Mouse (Mus musculus) skeletal muscle tissue, postnatal 0 days (tissue): ENCODE data around the gene Ccdc185. TPM values are rescaled to one million over a fixed set of nuclear protein-coding genes. Genes with fewer than 3 reads are reported as not detected.

Experiments used
- polyA plus RNA-seq: library from polyadenylated mRNA; unstranded; fragments of >200 nt; fragmentation: Nextera tagmentation; extraction: Ambion mirVana; gene quantifications from 2 replicates; pipeline ENCODE4 v1.2.1, GENCODE M21; 2015

The Ccdc185 gene
- polyA plus RNA-seq: not detected in 2 replicates

DNA sequence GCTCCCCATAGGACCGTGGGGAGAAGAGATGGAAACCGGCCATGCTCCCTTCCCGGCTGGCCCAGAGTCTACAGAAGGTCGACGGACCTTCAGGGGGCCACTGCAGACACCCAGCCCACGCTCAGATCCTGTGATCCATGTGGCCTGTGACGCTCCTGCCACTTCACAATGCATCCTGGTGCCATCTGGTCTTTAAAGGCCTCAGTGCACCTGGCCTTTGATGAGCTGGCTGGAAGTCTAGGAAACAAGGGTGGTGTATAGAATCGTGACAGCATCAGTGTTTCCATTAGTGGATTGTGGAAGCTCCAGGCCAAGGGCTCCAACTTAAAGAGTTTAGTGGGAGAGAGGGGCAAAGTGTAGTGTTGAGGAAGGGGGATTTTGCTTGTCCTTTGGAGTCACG, at the start of gene Ccdc185:
Gene Ccdc185 (minus strand): TSS at position 101 of the 400 bp plus-strand sequence.

DNA sequence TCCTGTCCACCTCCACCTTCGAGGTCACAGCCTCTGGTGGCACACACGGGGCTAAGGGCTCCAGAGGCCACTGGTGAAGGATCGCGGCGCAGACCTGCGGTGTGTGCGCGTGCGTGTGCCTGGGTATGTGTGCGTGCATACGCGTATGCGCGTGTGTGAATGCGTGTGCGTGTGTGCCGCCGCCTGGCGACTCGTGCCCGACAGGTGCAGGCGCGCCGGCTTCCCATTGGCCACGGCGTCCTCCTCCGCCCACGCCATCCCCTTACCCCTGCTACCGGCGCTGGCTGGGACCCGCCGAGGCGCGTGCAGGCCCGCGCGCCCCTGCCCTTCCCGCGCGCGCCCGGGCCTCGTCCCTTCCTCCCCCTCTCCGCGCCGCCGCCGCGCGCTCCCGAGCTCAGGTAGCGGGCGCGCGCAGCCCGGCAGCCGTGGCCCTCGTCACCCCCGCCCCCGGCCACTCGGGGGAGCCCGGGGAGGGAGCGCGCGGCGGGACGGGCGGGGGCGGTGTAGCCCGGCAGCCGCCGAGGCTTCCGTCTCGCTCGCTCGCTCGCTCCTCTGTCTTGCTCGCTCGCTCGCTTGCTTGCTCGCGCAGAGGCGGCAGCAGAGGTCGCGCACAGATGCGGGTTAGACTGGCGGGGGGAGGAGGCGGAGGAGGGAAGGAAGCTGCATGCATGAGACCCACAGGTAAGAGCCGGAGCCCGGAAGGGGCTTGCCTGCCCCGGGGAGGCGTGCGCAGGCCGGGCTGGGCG, 14.9 kb upstream of the Ccdc185 start, which contains the start of gene Susd4:
Gene Susd4 (plus strand): TSS at position 145 of the 746 bp plus-strand sequence.

Other genes starting within 250 kb of the Ccdc185 start
- gene Capn2, start 231.6 kb downstream of the Ccdc185 start, polyA plus RNA-seq: 73.7 and 82.3 TPM in 2 replicates
- gene Capn8, start 184.2 kb downstream of the Ccdc185 start, polyA plus RNA-seq: not detected in 2 replicates
- 2.2 and 2.5 TPM in 2 replicates for gene Susd4, start 14.7 kb upstream of the Ccdc185 start, polyA plus RNA-seq
- 1.0 and 1.5 TPM in 2 replicates for gene Tlr5, start 205.6 kb upstream of the Ccdc185 start, polyA plus RNA-seq